Mouse (Mus musculus): ENCODE data around the gene Stpg1.

DNA sequence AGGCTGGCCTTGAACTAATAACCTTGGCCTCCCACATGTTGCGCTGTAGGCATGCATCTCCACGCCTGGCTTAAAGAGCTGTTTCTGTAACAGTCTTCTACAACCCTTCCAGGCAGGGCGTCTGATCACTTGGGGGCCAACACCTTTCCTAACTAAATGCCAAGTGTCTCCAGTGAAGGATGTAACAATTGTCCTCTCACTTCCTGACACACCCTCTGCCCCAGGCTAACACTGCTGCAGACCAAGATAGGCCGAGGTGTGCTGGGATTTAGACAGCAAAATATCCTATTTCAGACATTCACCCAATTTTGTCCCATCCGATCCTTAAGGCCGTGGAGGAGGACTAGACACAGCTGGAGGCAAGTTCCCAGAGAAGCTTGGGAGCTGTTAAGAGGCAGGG is 41.4 kb upstream of the Stpg1 start:
- TF ChIP-seq CTCF (IDR thresholded peaks at IDR 0.05; ENCODE audit: low read depth): no peak
- TF ChIP-seq EP300 (IDR thresholded peaks at IDR 0.05; ENCODE audit: low read depth): no peak
